Mouse (Mus musculus) ovary, adult 2 months (tissue): ENCODE results near the gene Junb. TPM values are rescaled to one million over a fixed set of nuclear protein-coding genes. Genes with fewer than 3 reads are reported as not detected.

ENCODE experiments used
- polyA plus RNA-seq: library from polyadenylated mRNA; depleted of rRNA; stranded (reverse); fragments of >200 nt; gene quantifications from 2 replicates; pipeline ENCODE4 v1.2.3, GENCODE M21; 2012; rRNA removed

The Junb gene
- 88.0 and 111 TPM in 2 replicates for polyA plus RNA-seq

DNA sequence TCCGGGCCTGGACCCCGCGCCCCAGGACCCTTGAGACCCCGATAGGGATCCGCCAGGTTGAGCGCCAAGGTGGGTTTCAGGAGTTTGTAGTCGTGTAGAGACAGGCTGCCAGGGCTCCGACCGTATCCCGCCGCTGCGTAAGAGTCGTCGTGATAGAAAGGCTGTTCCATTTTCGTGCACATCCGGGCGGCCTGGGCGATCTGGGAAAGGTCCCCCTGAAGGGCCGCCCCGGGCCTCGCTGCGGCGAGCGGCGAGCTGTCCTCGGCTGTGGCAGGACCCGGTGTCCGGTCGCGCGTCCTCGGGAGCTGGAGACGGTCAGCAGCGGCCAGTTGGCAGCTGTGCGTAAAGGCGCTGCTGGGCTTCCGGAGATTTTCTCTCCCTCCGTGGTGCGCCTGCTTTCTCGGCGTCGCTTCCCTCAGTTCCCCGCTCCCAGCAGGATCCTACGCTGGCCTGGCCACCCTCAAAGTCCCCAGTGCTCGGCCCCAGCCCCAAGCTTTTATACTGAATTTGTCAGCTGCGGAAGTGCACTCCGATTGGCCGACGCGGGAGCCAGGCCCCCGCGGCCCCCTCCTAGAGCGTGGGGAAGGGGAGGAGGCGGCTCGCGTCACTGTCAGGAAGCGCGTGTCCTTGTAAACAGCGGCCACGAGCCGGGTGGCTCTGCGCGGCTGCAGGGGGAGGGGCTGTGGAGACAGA lies at the start of gene Junb:
Junb (minus strand) TSS at position 471 of the 693 bp plus-strand sequence.

DNA sequence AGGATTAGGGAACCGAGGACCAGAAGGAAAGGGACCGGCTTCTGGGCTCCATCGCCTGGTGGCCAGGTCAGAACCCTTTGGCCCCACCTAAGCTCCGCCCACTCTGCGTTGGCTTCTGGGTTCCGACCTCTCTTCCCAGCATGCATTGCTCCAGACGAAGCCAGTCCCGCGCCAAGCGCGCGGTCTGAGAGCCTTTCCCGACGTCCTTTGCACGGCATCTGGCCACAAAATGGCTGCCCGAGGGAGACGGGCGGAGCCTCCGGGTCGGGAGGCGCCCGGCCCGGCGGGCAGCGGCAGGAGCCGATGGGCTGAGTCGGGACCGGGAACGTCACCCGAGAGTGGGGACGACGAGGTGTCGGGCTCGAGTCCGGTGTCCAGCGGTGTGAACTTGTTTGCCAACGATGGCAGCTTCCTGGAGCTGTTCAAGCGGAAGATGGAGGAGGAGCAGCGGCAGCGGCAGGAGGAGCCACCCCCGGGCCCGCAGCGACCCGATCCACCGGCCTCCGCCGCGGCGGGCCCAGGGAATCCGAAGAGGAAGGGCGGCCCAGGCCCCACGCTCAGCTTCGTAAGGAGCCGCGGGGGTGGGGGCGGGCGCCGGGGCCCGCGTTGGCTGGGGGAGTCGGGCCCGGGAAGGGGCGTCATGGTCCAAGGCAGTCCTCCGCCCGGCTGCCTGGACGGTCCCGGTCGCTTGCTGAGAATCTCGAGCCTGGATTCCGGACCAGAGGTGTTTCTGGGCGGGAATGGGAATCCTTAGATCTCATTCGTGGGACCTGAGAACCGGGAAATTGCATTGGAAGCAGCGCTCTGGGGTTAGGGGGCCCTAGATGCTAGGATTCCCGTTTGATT lies 48.4 kb upstream of the Junb start, which contains the start of gene Trir:
Trir (plus strand) TSS at position 154 of the 846 bp plus-strand sequence.

DNA sequence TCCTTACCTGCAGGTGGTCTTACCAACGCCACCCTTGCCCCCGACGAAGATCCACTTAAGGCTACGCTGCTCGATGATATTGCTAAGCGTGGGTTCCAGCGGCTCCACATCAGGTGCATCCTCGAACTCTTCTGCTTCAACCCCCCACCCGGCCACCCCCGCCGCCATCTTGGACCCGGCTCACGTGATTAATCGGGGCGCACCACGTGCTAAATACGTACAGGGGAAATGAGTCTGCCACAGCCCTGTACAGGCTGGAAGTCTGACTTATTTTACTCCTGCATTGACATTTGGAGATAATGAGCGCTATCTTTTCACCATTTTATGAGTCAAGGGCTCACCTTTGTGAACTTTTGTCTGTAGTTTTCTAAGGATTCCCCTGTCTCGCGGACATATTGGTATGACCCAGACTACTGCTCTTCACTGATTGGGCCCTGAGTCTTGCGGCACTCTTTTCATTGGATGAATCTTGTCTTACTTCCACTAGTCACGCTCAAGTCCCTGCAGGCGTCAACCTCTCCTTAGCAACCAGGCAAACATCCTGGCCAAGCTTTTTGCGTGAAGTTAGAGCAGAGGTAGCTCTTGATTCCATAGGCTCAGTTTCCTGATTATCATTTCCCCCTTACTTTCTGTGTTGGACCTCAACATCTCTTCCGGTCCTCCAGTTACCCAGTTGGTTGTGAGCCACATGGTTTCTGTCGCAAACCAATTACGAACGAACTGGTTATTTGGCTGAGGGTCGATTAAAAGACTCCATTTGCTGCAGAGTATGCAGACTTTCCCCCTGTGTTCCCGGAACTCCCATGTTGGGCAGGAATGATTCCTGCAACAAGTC lies 46.8 kb upstream of the Junb start, which contains the start of gene Asna1:
Asna1 (minus strand) TSS at position 184 of the 835 bp plus-strand sequence.

DNA sequence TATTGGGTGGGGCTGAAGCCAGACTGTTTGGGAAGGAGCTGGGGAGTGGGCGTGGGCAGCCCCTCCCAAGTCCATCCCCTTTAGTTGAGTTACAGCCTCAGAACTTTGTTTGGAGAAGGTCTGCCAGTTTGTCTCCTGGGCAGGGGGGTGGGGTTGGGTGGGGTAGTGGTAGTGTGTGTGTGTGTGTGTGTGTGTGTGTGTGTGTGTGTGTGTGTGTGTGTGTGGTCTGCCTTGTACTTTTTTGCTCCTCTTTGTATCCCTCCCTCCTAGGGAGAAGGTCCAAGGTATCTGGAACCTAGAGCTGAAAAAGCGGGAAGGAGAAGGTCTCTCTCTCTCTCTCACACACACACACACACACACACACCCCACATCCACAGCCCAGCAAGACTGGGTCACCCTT lies 35.9 kb upstream of the Junb start, which contains the start of gene Best2:
Best2 (minus strand) TSS at position 101 of the 400 bp plus-strand sequence.

DNA sequence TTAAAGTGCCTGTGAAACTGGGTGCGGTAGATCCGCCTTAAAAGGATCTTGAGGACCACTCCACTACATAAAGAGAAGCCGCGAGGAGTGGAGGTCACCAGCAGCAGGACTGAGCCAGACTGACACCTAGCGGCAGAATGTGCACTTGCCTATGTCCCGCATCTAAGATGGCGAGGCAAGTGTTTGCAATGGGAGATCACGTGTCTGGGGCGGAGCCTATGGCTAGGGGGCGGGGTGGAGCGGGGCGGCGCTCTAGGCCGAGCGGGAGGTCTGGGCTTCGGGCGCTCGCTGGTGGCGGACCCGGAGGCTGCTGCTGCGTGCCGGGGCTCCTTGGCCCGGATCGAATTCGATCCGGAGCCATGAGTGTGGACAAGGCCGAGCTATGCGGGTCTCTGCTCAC lies 11.8 kb upstream of the Junb start, which contains the start of gene Hook2:
Hook2 (plus strand) TSS at position 255 of the 400 bp plus-strand sequence.

DNA sequence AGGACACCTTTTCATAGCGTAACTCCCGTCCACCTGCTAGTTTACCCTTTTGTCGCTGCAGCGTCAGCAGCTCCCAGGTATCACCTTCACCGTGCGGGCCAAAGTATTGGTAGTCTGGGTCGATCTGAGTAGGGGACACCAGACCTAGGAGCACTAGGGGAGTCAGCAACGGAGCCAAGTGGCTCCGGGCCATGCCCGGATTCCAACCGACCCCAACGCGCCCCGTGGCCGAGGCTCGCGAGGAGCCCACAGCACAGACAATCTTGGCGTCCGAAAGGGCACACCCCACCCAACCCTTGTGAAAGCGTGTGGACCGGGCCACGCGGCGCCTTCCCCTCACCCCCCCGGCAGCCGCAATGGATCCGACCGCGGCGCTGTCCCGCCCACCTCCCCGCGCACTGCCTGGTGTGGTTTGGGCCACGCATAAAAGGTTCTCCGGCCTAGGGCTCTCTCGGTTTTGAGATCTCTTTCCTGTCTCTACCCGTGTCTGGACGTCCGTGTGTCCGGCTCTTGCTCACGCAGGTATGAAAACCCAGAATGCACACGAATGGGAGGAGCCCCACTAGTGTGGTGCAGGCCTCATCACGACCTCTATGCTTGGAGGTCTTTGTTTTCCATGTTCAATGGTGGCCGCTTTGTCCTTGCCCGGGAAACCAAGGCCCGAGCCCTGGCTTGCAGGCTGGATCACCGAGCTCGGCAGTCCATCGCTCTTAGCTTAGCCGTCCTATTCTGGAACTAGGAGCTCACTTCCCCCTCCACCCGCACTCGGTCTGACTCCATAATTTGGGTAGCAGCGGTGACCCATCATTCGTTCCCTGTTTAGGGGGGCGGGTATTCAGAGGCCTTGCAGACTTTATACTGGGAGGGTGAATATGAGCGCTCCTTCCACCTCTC lies 9.0 kb downstream of the Junb start, which contains the start of the genes Gm49661, Prdx2 and Rnaseh2a:
Gm49661 (minus strand) TSS at position 193 of the 894 bp plus-strand sequence.
Prdx2 (plus strand) TSS at position 347 of the 894 bp plus-strand sequence.
Rnaseh2a (minus strand) TSS at position 527 of the 894 bp plus-strand sequence.

DNA sequence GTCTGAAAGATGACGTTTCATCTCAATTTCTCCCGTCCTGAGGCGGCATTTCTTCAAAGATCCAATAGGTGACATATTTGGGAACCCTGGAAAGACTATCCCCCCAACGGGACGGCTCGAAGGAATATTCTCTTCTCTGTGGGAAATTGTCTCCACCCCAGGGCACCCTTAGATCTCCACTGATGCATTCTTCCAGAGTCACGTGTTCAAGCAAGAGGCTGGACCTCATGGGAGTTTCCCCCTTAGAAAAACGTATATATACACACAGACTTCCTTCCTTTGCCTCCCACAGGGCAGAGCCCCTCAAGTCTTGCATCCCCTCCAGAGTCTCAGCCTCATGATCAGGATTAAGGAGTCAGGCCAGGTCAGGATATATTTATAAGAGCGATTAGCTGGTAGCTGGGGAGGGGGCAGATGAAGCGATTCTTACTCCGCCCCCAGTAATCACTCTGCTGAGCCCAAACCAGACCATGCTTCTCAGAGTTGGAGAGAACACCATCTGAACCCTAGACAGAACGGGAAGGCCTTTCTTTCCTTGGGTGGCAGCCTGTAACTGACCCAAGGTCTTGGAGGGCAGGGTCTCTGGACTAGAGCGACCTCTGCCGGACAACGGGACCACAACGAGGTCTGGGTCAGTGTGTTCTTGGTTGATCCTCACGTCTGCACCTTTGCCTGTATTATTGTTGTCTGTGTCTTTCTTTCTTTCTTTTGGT lies 31.8 kb downstream of the Junb start, which contains the start of gene Rtbdn:
Rtbdn (plus strand) TSS at position 464 of the 713 bp plus-strand sequence.

DNA sequence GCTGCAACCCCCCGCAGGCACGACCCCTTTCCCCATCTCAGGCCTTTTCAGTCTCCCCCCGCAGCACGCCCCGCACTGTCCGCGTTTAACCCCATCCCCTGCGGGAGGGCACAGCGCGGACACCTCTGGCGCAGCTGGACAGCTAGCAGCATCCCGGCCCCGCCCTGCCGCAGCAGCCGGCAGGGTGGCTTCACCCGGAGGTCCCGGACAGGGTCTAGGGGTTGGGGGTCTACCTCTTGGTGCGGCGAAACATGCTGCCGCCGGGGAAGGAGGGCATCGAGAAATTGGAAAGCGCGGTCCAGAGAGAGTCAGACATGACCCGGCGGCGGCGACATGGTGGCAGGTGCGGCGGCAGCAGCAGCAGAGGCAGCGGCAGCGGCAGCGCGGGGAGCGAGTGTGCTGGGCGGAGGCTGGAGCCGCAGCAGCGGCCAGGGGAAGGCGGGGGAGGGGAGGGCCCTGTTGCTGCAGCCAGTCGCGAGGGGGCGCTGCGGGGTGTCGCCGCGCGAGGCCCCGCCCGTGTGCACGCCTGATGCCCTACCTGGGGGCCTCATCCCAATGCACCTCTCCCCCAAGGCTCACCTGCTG lies 41.5 kb downstream of the Junb start, which contains the start of gene Mast1:
Mast1 (minus strand) TSS at position 398 of the 585 bp plus-strand sequence.

Other genes starting within 250 kb of the Junb start
- gene Nfix, start 178.4 kb downstream of the Junb start, polyA plus RNA-seq, result 78.5 and 79.3 TPM in 2 replicates
- gene Dand5, start 155.9 kb downstream of the Junb start, polyA plus RNA-seq, result 2.2 and 3.9 TPM in 2 replicates
- 111 and 172 TPM in 2 replicates for gene Gadd45gip1, start 147.2 kb downstream of the Junb start, polyA plus RNA-seq
- 67.1 and 86.6 TPM in 2 replicates for gene Rad23a, start 138.1 kb downstream of the Junb start, polyA plus RNA-seq
- gene Calr, start 131.8 kb downstream of the Junb start, polyA plus RNA-seq, result 235 and 272 TPM in 2 replicates
- 62.9 and 83.9 TPM in 2 replicates for gene Farsa, start 121.7 kb downstream of the Junb start, polyA plus RNA-seq
- gene Syce2, start 106.6 kb downstream of the Junb start, polyA plus RNA-seq, result 9.6 and 13.0 TPM in 2 replicates
- gene Gcdh, start 84.8 kb downstream of the Junb start, polyA plus RNA-seq, result 119 and 170 TPM in 2 replicates
- 0.68 and 1.3 TPM in 2 replicates for gene Klf1, start 76.8 kb downstream of the Junb start, polyA plus RNA-seq
- 14.7 and 22.8 TPM in 2 replicates for gene Dnase2a, start 70.2 kb downstream of the Junb start, polyA plus RNA-seq
- gene Mast1, start 41.4 kb downstream of the Junb start, polyA plus RNA-seq, result 0.17 and 0.18 TPM in 2 replicates
- 0.12 and 0.22 TPM in 2 replicates for gene Rtbdn, start 31.7 kb downstream of the Junb start, polyA plus RNA-seq
- 3.0 and 4.6 TPM in 2 replicates for gene Gm49661, start 9.3 kb downstream of the Junb start, polyA plus RNA-seq
- 272 and 313 TPM in 2 replicates for gene Prdx2, start 9.1 kb downstream of the Junb start, polyA plus RNA-seq
- 71.9 and 104 TPM in 2 replicates for gene Rnaseh2a, start 9.0 kb downstream of the Junb start, polyA plus RNA-seq
- 12.0 and 13.4 TPM in 2 replicates for gene Hook2, start 11.9 kb upstream of the Junb start, polyA plus RNA-seq
- 0.08 and 0.13 TPM in 2 replicates for gene Best2, start 35.8 kb upstream of the Junb start, polyA plus RNA-seq
- gene Asna1, start 46.6 kb upstream of the Junb start, polyA plus RNA-seq, result 160 and 216 TPM in 2 replicates
- 134 and 160 TPM in 2 replicates for gene Trir, start 48.1 kb upstream of the Junb start, polyA plus RNA-seq
- 109 and 112 TPM in 2 replicates for gene Tnpo2, start 58.2 kb upstream of the Junb start, polyA plus RNA-seq
- 90.1 and 104 TPM in 2 replicates for gene Fbxw9, start 81.3 kb upstream of the Junb start, polyA plus RNA-seq
- 1.8 and 2.4 TPM in 2 replicates for gene Gm5741, start 89.3 kb upstream of the Junb start, polyA plus RNA-seq
- gene Dhps, start 93.0 kb upstream of the Junb start, polyA plus RNA-seq, result 76.3 and 84.0 TPM in 2 replicates
- gene Wdr83os, start 102.0 kb upstream of the Junb start, polyA plus RNA-seq, result 138 and 173 TPM in 2 replicates
- 36.8 and 41.0 TPM in 2 replicates for gene Wdr83, start 102.6 kb upstream of the Junb start, polyA plus RNA-seq
- gene Man2b1, start 104.6 kb upstream of the Junb start, polyA plus RNA-seq, result 58.0 and 71.1 TPM in 2 replicates
- gene Zfp791, start 144.4 kb upstream of the Junb start, polyA plus RNA-seq, result 0.41 and 0.56 TPM in 2 replicates
- gene Cks1brt, start 173.2 kb upstream of the Junb start, polyA plus RNA-seq, result not detected in 2 replicates
- not detected in 2 replicates for gene Olfr371, start 247.3 kb upstream of the Junb start, polyA plus RNA-seq